Mouse (Mus musculus) liver, embryonic 14.5 days (tissue): ENCODE measurements around the gene Tvp23b. TPM values are rescaled to one million over a fixed set of nuclear protein-coding genes. Genes with fewer than 3 reads are reported as not detected.

ENCODE experiments used
- ATAC-seq: fragments of 200-750 bp; cut with Nextera tagmentation; 2 replicates; pipeline ENCODE4 v1.8.0; 2017; ENCODE audit warnings: moderate number of reproducible peaks, mild to moderate bottlenecking, moderate library complexity; ENCODE audit not compliant: insufficient read depth
- DNase-seq, 3 experiments: peaks; one replicate each; pipeline ENCODE4 v3.0.0-alpha.2; 2012 to 2013; ENCODE audit warnings: low read depth in 3 of 3, low spot score in 3 of 3
- H3K27ac ChIP-seq: fragments of 300-500 bp; sonication (generic); 2 replicates; pipeline ENCODE4 v1.5.1; 2014; ENCODE audit warnings: moderate library complexity, mild to moderate bottlenecking, control low read depth, inconsistent platforms
- H3K27me3 ChIP-seq: fragments of 300-500 bp; sonication (generic); 2 replicates; pipeline ENCODE4 v1.6.1; 2014; ENCODE audit warnings: mild to moderate bottlenecking, low read length, moderate library complexity; ENCODE audit not compliant: control insufficient read depth, insufficient read depth
- H3K36me3 ChIP-seq: fragments of 300-500 bp; sonication (generic); replicated peaks from 2 replicates; pipeline ENCODE4 v1.6.1; 2014; ENCODE audit warnings: low read depth; ENCODE audit not compliant: control insufficient read depth, insufficient read depth
- H3K4me1 ChIP-seq, 2 experiments: fragments of 200-500 bp in 1 of 2; fragments of 300-500 bp in 1 of 2; sonication (generic) in 1 of 2; replicated peaks; 2 replicates each; pipeline ENCODE4 v1.6.1; 2012 to 2014; ENCODE audit warnings: antibody characterized with exemption in 1 of 2, inconsistent platforms in 1 of 2, low read length in 1 of 2; ENCODE audit not compliant: control insufficient read depth in 2 of 2, insufficient read depth in 2 of 2
- H3K4me2 ChIP-seq: fragments of 300-500 bp; sonication (generic); 2 replicates; pipeline ENCODE4 v1.6.1; 2014; ENCODE audit warnings: low read depth, mild to moderate bottlenecking, control low read depth, moderate library complexity
- H3K4me3 ChIP-seq, 2 experiments: fragments of 200-500 bp in 1 of 2; fragments of 300-500 bp in 1 of 2; sonication (generic) in 1 of 2; 2 replicates each; pipeline ENCODE4 v1.5.1; 2012 to 2014; ENCODE audit warnings: low read depth in 2 of 2, low read length in 2 of 2, mild to moderate bottlenecking in 2 of 2, control low read depth in 1 of 2, inconsistent platforms in 1 of 2, moderate library complexity in 1 of 2; ENCODE audit not compliant: insufficient read depth in 1 of 2
- H3K9ac ChIP-seq: fragments of 300-500 bp; sonication (generic); replicated peaks from 2 replicates; pipeline ENCODE4 v1.6.1; 2014; ENCODE audit warnings: mild to moderate bottlenecking, control low read depth, moderate library complexity
- H3K9me3 ChIP-seq: fragments of 300-500 bp; sonication (generic); 2 replicates; pipeline ENCODE4 v1.6.1; 2016; ENCODE audit warnings: low read length, mixed read lengths; ENCODE audit not compliant: control insufficient read depth
- CTCF ChIP-seq: IDR thresholded peaks from 2 replicates; pipeline ENCODE4 v1.5.1; 2016; ENCODE audit warnings: antibody characterized with exemption, low read depth, control low read depth
- EP300 ChIP-seq: IDR thresholded peaks from 2 replicates; pipeline ENCODE4 v1.6.1; 2016; ENCODE audit warnings: antibody characterized with exemption, low read depth
- WGBS: fragments of 180-500 bp; shearing (Covaris S2); extraction: QIAGEN DNeasy Blood & Tissue Kit; methylation state at CpG from one replicate; pipeline ENCODE4 v1.1.7; 2014; ENCODE audit not compliant: insufficient replicate concordance; 5-methylcytosine and 5-hydroxymethylcytosine counted together
- polyA plus RNA-seq, 2 experiments: library from polyadenylated mRNA; depleted of rRNA in 1 of 2; stranded (reverse) in 1 of 2; unstranded in 1 of 2; fragments of >200 nt; fragmentation: Nextera tagmentation in 1 of 2; extraction: Ambion mirVana in 1 of 2; gene quantifications; 2 replicates each; pipeline versions ENCODE4 v1.2.1 to v1.2.3; 2012 to 2014

Tvp23b gene
- polyA plus RNA-seq, 2 experiments = 12.9 to 25.3 TPM

DNA sequence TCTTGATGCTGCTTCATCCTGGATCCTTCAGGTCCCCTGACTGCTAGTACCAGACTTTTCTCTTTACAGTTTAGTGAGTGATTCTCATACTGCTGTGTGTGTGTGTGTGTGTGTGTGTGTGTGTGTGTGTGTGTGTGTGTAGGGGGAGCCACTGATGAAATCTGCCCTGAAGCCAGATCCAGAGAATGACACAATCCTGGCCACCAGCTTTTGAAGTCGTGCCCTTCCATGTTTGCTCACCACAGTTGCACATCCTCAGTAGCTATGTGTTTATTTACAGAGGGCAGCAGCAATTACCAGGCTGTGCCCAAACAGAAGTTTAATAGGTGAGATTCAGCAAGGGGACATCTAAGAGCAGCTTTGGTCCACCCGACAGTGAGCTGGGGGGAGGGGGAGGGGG is 37.5 kb downstream of the Tvp23b start:
- H3K27ac ChIP-seq = no peak overlapping the region
- TF ChIP-seq EP300 = no peak
- H3K4me3 ChIP-seq = no peak overlapping the region
- no peak overlapping the region for H3K9ac ChIP-seq
- DNase-seq = no peak
- H3K36me3 ChIP-seq = no peaks in the 10 kb centered on the region
- peaks cover 0 to 6% of the 10 kb centered on the region in 2 experiments; a peak in 1 of 4 replicates for H3K4me1 ChIP-seq
- WGBS = 13% methylated on average over 2 of the region's 2 CpGs
- no peak overlapping the region for H3K4me2 ChIP-seq
- no peaks in the 10 kb centered on the region for H3K27me3 ChIP-seq
- no peaks in the 10 kb centered on the region for H3K9me3 ChIP-seq
- ATAC-seq = no peak

DNA sequence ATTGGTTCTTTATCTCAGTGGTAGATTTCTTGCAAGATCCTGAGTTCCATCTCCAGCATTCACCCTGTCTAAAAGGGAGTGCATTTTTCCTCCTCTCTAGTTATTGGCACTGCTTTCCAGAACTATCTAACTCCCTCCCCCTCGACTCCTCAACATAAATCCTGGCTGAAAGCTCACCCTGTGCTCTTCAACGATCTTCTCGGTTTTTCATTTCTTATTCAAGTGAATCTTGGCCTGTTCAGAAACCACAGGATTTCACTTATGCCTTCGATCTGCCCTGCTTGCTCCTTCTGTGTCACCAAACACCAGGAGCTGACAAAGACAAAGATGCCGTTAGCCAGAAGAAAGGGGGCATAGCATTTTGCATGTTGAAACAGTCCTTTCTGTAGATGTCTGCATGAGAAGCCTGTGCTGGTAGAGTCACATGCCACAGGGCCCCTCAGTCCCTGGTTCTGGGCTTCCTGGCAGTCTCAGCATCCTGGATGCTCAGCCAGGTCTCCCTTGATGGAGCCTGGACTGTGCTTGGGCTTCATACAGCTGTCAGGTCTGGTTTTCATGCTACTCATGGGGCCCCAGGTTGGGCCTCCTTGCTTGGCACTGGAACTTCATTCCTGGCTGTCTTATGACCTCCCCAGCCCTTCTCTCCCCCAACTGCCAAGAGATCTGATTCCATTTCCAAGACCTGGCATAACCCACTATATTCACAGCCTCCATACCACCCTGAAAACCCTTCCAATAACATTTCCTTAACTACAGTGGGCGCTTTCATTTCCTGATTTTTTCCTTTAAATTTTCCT is 40.9 kb downstream of the Tvp23b start:
- Histone ChIP-seq H3K9ac (no peak overlapping the region), H3K27ac (no peak overlapping the region), H3K27me3 (no peaks in the 10 kb centered on the region), H3K4me3 (no peak overlapping the region), H3K36me3 (no peaks in the 10 kb centered on the region), H3K9me3 (no peaks in the 10 kb centered on the region), H3K4me1 (peaks cover 0 to 6% of the 10 kb centered on the region in 2 experiments; a peak in 1 of 4 replicates), H3K4me2 (no peak overlapping the region)
- DNase-seq (no peak), ATAC-seq (no peak)
- 53% methylated on average over 6 of the region's 6 CpGs for WGBS
- TF ChIP-seq CTCF = no peak
- TF ChIP-seq EP300 = no peak

DNA sequence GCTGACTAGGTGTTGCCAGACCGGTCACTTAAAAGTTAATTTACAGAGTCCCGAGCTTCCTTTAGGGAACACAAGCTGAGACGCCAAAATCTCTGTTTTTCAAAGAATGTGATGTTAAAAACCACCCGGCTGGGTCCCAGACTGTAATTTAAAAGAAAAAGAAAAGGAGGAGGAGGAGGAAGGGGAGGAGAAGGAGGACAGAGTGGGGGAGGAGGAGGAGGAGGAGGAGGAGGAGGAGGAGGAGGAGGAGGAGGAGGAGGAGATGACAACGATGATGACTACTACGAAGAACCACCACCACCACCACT is 41.4 kb downstream of the Tvp23b start:
- no peak overlapping the region for H3K4me2 ChIP-seq
- no peak for ATAC-seq
- DNase-seq = no peak
- no peaks in the 10 kb centered on the region for H3K36me3 ChIP-seq
- no peak overlapping the region for H3K27ac ChIP-seq
- H3K9ac ChIP-seq = no peak overlapping the region
- peaks cover 0 to 4% of the 10 kb centered on the region in 2 experiments; a peak in 1 of 4 replicates for H3K4me1 ChIP-seq
- 24% methylated on average over 6 of the region's 6 CpGs for WGBS
- H3K4me3 ChIP-seq = no peak overlapping the region
- H3K9me3 ChIP-seq = no peaks in the 10 kb centered on the region
- TF ChIP-seq EP300 = no peak
- TF ChIP-seq CTCF = no peak
- no peaks in the 10 kb centered on the region for H3K27me3 ChIP-seq

DNA sequence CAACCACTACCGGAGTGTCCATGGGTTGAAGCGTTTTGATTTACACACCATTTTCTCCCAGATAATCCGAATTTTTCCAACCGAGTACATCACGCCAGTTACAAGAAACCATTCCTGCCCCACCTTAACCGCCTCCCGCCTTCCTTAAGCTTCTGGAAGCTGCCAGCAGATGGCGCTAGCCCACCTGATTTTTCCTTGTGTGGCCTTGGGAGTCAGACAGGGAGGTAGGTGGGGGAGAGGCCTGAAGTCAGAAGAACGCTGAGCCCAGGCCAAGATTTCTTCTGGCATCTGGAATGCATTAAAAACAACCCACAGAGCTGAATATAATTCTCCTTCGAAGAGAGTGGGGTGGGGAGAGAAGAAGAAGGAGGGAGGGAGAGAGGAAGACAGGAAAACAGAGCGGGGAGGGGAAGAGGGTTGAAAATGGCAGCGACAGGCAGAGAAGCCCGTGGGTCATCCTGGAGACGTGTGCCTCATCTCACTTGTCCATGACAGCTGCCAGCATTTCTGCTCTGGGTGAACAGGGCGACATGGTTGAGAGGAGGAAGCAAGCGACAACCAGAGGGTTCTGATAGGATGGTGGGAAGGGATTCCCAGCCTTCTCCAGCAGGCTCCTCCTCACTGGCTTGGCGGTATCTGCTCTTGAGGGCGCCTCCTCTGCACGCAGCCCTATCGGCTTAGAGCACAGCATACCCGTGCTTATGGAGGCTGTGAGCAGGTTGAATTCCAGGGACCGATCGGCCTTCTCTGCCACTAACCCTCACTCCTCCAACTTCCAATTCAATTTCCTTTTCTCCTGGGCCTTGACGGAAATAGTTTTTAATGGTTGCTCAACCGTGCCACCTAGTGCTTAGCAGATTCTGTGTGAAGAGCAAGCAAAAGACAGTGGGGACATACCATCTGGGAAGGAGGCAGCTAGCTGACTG is 42.1 kb downstream of the Tvp23b start:
- H3K27me3 ChIP-seq = no peaks in the 10 kb centered on the region
- ATAC-seq (peak; percentile 57), DNase-seq (peak; percentile 35 to 51 (median 36))
- H3K36me3 ChIP-seq = no peaks in the 10 kb centered on the region
- H3K4me1 ChIP-seq = peaks cover 0 to under 1% of the 10 kb centered on the region in 2 experiments; a peak in 1 of 4 replicates
- TF ChIP-seq EP300 (no peak), CTCF (peak; percentile 89)
- H3K4me3 ChIP-seq = peak overlapping the region in 1 of 2 experiments; percentile 22; a peak in 1 of 4 replicates
- H3K4me2 ChIP-seq = peak overlapping the region; percentile 6
- H3K27ac ChIP-seq = no peak overlapping the region
- H3K9me3 ChIP-seq = no peaks in the 10 kb centered on the region
- WGBS = 22% methylated on average over 25 of the region's 25 CpGs
- H3K9ac ChIP-seq = no peak overlapping the region

DNA sequence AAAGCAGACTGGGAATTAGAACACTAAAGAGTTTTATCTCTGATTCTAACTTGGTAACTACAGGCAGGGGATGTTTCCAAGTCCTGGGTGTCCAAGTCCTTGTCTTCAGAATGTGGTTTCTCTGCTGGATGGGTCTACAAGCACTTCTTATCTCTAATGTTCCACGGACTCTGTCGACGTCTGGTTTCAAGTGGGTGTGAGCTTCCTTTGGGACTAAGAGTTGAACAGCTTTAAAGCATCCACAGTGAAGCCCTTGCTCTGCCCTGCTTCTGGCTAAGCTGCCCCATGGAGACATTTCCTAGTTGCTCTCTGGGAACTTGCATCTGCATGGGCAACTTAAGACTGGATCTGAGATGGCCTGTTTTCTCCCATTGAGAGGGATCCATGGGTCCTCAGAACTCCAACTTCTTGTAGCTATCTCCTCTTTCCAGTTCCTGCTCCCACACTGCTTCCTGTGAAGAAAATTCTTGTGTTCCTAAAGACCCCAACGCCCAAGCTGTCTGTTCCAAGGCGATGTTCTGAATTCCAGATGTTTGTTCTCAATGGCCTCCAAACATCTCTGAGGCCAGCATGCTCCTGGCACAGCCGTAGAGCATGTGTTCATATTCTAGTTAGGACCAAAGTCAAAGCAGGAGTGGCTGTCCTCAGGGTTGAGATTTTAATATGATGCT is 45.0 kb downstream of the Tvp23b start:
- TF ChIP-seq CTCF (no peak), EP300 (no peak)
- H3K36me3 ChIP-seq = no peaks in the 10 kb centered on the region
- ATAC-seq (no peak), DNase-seq (no peak)
- no peak overlapping the region for H3K4me3 ChIP-seq
- peaks cover 0 to under 1% of the 10 kb centered on the region in 2 experiments; a peak in 1 of 4 replicates for H3K4me1 ChIP-seq
- 33% methylated on average over 6 of the region's 6 CpGs for WGBS
- no peak overlapping the region for H3K27ac ChIP-seq
- H3K4me2 ChIP-seq = no peak overlapping the region
- H3K27me3 ChIP-seq = no peaks in the 10 kb centered on the region
- H3K9ac ChIP-seq = no peak overlapping the region
- H3K9me3 ChIP-seq = no peaks in the 10 kb centered on the region
